Mouse (Mus musculus): ENCODE measurements at regions not wholly inside any gene's neighbourhood (a gene's known extent, or its start where the extent isn't known, plus 50 kb on each side); places are given as distances from the start of the nearest gene placed in this dataset.

DNA sequence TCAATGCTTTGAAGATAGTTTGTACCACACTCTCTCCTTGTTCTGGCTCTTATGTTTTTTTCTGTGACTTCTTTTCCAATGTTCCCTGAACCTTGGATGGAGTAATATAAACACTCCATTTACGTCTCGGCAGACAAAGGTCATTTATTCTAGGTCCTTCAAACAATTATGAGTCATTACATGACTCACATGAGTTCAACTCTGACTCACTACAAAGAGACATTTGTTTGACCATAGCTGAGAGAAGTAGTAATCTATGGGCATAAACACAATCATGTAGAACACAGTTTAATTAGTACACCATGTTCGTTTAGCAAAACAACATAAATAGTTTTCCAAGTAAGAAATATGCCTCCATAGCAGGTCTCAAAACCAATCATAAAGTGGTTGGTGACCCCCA, 59.6 kb upstream of the Hmgcll1 start:
- DNase-seq (ENCODE audit: low read depth, low spot score): peak; percentile 83

GRCm38 (mm10) chr9:75956370-75956769, 58.3 kb upstream of the Hmgcll1 start:
- DNase-seq (ENCODE audit: low read depth, low spot score): peak; percentile 23

- DNase-seq (ENCODE audit: low read depth, low spot score): no peak
These were observed 55.8 kb upstream of the Hmgcll1 start for GRCm38 (mm10) chr9:75958720-75959339.

- peak; percentile 42 for DNase-seq (ENCODE audit: low read depth, low spot score)
These were observed 54.9 kb upstream of the Hmgcll1 start for GRCm38 (mm10) chr9:75959775-75960174.

DNA sequence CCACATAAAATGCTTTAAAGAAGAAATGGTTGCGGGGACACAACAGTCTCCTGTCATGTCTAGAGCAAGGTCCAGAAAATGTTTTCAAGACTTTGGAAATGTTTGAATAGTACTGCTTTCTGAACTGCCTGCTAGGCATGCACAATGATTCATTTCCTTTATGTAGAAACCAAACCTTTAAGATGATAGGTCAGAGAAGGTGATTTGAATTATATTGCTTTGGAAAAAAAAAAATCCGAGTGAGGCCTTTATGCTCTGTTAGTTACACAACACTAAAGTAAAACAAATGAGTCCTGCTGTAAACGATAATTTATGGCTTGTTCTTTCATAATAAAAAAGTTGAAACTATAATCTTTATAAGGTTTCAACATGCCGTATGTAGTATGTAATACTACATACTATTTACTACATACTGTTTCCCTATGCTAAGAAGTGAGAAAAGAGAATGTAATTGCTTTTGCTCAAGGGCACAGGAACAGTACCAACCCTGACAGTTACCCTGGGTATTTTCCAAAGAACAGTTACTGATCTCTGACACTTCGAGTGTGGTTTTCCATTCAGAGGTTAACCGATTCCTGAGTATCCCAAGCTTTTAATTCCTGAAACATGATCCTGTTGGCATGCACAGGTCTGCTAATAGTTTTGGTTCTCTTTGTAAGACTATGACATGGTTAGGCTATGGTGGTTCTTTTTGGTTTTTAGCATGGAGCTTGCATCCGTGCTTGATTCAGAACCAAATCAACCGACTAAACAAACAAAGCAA, 53.9 kb upstream of the Hmgcll1 start:
- peak; percentile 67 for DNase-seq (ENCODE audit: low read depth, low spot score)
